Mouse (Mus musculus): ENCODE measurements at regions not wholly inside any gene's neighbourhood (a gene's known extent, or its start where the extent isn't known, plus 50 kb on each side); places are given as distances from the start of the nearest gene placed in this dataset.

DNA sequence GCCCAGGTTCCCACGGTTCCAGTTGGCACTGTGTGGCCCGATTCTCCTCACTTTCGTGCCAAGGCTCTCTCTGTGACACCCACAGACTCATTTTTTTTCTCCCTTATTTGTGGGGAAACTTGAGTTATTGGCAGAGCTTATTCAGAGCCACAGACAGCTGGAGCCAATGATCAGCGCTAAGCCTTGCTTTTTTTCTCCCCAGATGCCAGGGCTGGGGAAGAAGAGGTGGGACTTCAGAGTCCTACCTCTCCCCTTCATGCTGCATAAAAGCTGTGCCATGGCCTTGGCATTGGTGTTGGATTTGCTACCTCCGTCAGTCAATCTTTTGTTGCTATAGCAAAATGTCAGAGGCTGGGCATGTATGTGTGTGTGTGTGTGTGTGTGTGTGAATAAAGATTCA lies 56.5 kb upstream of the Cox10 start:
- DNase-seq = no peak

DNA sequence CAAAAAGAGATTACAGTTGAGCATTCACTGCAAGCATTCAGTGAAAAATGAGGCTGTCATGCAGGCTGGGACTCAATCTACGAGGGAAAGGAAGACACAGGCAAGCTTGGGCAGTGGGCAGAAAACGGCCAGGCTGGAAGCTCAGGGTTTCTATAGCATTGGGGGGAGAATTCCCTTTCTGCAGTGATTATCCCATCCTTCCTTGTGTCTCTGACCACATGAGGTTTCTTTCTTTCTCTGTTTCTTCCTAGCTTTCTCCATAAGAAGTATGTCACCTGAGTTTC lies 56.0 kb upstream of the Cox10 start:
- DNase-seq = no peak

DNA sequence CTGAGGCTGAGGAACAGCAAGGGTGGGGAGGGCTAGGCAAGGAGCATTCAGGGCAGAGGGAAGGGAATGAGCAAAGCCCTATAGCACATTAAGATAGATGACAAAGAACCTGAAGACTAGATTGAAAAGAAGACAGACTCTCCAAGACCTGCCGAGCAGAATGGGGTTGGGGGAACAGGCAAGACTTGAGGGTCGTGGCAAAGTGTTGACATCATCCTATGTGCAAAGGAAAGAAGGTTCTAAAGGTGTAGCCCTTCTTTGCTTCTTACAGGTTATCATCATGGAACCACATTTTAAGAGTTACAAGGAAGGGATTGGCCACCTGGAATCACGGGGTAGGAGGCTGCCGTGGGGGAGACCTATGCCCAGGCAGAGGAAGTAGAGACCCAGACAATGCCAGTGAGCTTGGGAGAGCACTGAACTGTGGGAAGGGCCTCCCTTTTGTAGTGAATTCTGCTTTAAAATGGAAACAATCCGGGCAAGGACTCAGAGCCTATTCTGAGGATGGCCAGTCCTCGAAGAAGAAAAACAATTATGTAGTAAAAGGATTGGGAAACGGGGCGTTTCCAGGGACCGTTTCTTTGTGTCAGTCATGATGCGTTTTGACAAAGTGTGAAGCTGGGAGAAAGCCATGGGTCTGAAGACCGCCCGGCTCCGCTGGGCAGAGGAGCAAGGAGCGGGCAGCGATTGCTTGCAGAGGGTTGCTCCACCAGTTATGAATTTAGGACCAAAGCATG lies 55.5 kb upstream of the Cox10 start:
- no peak for DNase-seq

Measured in adrenal gland, adult 2 months (tissue).